Mouse (Mus musculus) skeletal muscle tissue, adult 2 months (tissue): Measurements from ENCODE around the gene Eaf2.
"Not testable (repeated sequence)": the region's sequence is repeated elsewhere in the genome, so short reads cannot be mapped to it uniquely, and the experiment has no call there.

Experiments
- DNase-seq: peaks from one replicate; pipeline ENCODE4 v3.0.0-alpha.2; 2012; ENCODE audit warnings: low read depth, low spot score

Gene Eaf2

DNA sequence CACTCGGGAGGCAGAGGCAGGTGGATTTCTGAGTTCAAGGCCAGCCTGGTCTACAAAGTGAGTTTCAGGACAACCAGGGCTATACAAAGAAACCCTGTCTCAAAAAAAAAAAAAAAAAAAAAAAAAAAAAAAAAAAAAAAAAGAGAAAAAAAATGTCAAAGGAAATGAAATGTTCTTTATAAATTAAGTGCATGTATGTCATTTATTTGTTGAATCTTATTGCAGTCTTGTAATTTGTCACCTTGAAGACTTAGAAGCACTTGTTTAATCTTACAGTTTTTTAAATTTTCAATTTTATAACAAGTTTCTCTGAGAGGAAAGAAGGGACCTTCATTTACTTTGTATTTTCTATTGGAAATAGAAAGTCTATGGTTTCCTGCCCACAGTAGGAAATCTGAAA, 27.9 kb downstream of the Eaf2 start:
- DNase-seq, result not testable (repeated sequence)

DNA sequence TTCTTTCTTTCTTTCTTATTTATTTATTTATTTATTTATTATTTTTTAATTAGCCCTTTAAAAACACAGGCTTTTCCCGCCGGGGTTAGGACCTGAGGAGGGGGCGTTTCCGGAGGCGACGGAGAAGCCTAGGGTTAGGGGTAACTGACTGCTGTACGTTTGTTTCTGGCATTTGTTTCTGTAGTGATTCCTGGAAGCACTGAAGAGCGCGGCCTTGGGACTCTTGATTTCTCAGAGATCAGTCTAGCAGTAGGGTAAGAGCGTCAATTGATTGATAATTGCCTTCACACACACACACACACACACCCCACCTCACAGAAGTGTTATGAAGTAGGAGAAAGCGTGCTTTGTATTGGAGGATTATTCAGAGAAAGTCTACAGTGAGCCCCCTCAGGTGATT, 46.0 kb downstream of the Eaf2 start:
- no peak for DNase-seq

DNA sequence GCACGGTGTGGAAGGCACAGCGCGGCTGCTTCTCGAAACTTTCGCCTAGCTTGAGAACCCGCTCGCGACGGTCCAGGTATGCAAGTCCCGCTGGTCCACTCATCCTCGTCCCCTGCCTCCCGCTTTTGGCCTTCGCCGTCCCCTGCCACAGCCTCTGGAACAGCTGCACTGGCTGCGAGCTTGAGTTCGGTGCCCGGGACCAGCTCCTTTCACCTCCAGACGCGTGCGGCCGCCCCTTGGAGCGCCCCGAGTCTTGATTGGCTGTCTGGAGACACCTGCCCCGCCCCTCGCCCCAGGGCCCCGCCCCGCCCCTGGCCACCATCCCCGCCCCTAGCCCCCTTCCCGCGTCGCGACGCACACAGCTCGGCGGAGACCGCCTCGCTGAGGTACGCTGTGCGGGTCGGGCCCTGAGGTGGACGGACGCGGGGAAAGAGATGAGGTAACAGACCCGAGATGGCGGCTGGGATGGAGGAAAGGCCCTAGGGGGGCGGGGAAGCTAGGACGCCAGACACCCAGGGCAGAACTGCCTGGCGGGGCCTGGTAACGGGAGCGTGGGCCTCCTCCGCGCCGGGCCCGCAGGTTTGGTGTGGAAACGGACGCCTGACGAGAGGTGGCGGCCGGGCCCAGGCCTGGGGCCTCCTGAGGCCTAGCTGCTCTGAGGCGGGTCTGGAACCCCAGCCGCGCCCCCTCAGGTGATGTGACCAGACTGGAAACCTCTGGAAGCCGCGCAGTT, 46.6 kb downstream of the Eaf2 start, which contains the start of gene Iqcb1:
Gene Iqcb1 (plus strand): TSS at position 332 of the 733 bp plus-strand sequence.
- peak; percentile 50 for DNase-seq

- DNase-seq, result no peak
Observed at GRCm38 (mm10) chr16:36827611-36828053, 47.2 kb downstream of the Eaf2 start.

DNA sequence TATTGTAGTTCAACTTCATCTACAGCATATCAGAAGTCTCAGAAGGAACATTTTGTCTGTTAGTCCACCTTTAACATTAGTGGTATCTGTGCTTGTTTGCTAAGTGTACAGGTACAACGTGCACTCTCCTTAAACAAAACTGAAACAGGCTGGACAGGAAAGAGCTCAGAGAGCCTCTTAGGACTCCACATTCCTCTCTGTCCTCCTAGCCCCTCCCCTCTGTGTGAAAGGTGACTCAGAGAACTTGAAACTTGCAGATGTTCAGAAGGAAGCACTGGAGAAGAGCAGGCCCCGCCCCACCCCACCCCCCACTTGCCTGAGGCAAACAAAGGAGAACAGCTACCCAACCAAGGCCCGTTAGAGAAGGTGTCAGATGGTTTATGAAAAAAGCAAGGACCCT, 53.3 kb downstream of the Eaf2 start:
- DNase-seq, result no peak

DNA sequence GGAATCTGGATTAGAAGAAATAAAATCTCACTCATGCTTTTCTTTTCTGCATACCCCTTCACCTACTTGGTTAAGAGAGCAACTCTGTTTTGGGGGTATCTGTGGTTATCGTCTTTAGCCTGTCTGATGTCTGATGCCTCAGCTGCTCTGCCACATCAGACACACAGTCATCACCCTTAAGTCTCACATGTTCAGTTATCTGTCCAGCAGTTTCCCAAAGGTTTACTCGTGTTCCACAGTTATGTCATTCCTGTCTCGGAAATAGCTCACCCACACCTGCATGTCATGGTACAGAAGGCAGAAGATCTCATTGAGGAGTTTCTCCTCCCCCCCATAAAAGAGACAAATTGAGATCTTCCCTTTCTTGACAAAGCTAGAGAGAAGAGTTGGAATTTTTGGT, 54.1 kb downstream of the Eaf2 start:
- DNase-seq, result no peak

DNA sequence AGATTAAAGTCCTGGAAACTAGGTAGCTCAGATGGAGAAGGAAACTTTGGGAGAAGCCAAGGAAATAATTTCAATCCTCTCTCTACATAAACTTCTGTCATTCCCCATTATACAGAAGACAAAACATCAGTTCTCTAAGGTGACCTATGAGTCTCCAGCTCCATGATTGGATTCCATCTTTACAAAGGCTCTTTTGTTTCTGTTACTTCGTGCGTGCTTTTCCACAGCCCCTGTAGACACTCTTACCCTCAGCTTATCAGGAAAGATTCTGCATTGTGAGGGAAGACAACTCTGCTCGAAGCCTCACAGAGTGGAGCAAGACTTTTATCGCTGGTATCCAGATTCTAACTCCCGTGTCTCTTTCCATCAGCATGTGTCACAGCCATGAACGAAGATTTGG, 54.8 kb downstream of the Eaf2 start:
- DNase-seq, result no peak

DNA sequence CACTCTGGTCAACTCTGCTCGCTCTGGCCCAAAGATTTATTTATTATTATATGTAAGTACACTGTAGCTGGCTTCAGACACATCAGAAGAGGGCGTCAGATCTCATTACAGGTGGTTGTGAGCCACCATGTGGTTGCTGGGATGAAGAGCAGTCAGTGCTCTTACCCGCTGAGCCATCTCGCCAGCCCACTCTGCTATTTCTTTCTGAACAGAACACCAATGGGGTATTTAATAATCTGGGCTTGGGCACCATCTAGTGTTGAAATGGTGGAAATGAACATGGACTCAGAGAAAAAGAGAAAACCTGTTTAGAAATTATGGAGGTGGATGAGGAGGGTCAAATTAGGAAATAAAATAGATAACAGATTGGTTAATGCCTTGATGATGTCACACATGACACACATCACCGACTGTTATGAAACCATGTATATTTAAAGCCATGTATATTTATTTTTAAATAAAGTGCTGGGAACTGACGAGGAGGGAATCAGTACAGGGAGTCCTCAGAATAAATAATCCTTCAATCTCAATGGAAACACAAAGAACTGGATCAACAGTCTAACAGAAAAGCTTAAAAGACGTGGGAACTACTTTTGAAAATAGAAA, 57.4 kb downstream of the Eaf2 start:
- peak; percentile 64 for DNase-seq

DNA sequence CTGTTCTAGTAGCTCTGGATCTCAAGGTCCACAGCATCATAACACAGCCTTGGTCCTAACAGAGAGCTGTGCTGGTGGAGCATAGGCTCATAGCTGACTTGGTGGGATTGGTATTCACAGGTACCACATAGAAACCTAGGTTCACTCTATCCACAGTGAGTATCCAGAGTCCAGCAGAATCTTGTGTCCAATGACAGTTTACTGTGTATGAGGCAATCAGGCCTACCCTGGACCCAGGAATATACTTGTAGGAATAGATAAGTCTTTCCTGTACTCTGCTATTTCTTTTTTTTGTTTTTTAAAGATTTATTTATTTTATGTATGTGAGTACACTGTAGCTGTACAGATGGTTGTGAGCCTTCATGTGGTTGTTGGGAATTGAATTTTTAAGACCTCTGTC, 57.9 kb downstream of the Eaf2 start:
- no peak for DNase-seq

GRCm38 (mm10) chr16:36813680-36814079, 61.1 kb downstream of the Eaf2 start:
- DNase-seq, result no peak

DNA sequence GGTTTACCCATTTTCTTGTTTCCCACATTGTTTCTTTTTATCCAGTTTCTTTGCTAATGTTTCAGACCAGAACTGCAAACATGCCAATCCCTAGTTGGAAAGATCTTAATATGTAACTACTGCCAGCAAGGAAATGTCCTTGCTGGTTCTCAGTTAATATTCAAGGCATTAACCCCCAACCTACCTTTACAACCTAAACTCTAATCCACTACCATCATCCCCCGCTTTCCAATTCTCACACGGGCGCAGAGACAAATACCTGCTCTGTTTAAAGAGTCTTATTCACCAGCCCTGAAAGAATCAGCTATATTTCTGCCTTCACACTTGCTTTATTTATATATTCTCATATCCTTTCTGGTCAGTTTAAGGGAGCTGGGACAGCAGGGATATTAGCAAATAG, 66.2 kb downstream of the Eaf2 start:
- no peak for DNase-seq

DNA sequence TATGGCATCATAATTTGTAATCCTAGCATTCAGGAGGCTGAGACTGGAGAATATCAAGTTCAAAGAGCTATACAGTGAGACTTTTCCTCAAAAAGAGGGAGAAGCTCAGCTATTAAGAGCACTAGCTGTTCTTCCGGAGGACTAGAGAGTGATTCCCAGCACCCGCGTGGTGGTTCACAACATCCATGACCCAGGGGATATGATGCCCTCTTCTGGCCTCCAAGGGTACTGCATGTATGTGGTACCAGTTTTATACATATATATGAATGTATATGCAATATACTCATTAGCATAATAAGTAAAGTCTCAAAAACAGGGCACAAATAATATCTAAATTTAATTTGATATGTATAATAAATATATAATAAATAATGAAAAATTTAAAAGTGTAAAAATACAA, 72.4 kb downstream of the Eaf2 start:
- DNase-seq, result no peak

DNA sequence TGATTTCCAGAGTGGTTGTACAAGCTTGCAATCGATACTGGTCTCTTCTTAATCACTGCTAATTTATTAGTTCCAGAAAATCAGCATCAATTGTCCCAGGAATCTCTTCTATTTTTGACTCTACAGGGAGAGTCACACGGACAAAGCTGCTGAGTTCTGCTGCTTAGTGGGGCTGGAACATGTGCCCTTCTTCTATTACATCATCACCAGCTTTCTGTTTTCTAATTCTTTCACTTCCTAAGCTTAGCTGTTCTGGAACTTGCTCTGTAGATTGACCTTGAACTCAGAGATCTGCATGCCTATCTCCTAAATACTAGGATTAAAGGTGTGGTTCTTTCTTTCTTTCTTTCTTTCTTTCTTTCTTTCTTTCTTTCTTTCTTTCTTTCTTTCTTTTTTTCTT, 76.5 kb downstream of the Eaf2 start:
- DNase-seq, result no peak

- DNase-seq, result no peak
Observed at GRCm38 (mm10) chr16:36794976-36795375, 79.8 kb downstream of the Eaf2 start.

DNA sequence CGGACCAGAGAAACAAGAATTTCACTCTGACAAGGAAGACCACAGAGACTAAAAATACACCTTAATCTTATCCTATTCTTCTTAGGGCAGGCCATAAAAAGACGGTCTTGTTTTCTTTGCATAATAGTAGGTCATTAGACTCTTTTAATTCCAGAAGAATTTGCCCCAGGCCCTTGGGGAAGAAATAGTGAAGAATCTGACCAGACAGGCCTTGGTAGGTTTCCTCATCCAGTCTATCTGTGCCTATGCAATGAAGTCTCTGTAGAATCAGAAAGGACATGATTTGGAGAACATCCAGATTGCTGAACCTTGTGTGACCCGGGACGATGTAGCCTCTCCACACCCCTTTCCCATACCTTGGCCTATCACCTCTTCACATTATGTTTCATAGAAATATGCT, 84.6 kb downstream of the Eaf2 start:
- DNase-seq, result no peak

DNA sequence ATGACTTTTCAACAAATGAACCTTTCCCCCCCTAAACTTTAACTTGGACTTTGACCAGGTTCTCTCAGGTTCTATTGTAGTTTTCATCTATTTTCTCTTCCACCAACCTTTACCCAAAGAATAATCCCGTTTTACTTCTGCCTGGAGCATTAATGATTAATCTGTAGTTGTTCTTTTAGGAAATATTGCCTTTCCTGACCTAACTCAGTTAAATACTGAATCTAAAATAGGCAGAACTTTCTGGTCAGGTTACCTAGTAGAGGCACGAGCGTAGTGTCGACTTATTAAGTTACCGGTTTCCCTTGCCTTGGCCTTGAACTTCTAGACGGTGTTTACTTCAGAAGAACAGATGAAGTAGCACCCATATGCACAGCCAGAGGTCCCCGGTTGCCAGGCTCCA, 88.3 kb downstream of the Eaf2 start:
- no peak for DNase-seq

GRCm38 (mm10) chr16:36784594-36785313, 90.0 kb downstream of the Eaf2 start, which contains the start of gene Slc15a2:
Slc15a2 (minus strand) TSS chr16:36784962.
- DNase-seq, result no peak

GRCm38 (mm10) chr16:36784146-36784545, 90.7 kb downstream of the Eaf2 start:
- DNase-seq, result no peak

GRCm38 (mm10) chr16:36775658-36776057, 99.1 kb downstream of the Eaf2 start:
- DNase-seq, result no peak

GRCm38 (mm10) chr16:36772996-36773395, 101.8 kb downstream of the Eaf2 start:
- no peak for DNase-seq

GRCm38 (mm10) chr16:36771703-36772102, 103.1 kb downstream of the Eaf2 start:
- DNase-seq, result no peak

DNA sequence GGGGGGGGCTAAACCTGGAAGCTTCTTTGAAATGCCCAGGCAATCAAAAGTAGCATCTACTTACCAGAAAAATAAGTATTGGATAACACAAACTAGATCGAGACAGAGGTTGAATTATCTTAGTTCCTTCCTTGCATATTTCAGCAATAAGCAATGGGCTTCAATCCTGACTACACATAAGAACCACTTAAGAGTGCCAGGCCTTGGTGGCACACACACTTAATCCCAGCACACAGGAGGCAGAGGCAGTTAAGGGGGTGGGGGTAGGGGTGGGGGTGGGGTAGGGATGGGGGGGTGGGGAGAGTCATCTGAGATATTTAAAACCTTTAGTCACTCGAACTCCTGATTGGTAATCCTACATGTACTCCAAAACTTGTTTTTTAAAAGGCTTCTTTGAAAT, 103.6 kb downstream of the Eaf2 start:
- DNase-seq, result no peak

DNA sequence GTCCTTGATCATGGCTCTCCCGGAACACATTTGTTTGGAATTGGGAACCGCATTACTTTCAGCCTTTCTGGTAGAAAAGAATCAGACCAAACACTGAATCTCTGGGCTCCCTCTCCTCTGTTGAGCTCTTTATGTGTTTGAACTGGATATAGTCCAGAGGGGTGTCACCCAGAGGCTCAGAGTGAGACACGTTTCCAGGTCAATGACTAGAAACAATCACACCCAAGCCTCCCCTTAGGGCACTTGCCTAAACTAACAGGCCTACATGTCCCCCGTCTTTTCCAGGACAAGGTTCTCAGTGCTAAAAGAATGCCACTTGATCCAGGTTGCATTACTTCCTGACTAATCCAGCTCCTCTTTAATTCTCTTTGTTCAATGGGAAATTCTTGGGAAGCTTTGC, 104.0 kb downstream of the Eaf2 start:
- DNase-seq, result no peak
